20 mouse cellular contexts compared by ENCODE assay signal in the genomic region with DNA sequence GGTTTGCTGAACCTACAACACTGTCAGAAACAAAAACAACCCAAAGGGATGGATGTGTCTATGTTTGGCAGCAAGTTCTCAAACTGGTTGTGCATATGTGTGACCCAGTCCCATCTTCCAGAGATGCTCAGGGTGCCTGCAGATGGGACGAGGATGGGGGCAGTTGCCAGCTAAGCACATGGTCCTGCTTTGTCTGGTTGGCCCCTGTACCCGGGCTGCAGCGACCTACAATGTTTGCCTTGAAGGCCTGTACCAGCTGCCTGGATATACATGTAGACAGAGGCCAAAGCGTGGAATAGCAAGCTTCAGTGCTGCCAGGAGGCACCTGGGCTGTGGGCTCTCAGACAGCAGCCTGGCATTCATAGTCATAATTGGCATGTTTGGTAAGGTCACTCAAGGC. TPM values are rescaled to one million over a fixed set of nuclear protein-coding genes. Genes with fewer than 3 reads are reported as not detected.
"Had no signal": no experiment of that assay in that cellular context is flagged by ENCODE, and none has a peak within 500 bp of the region (broad histone marks: within the 10 kb centered on the region; RNA-seq: fewer than 3 reads in every experiment).

No protein-coding gene starts in this region.

- H3K9me3 ChIP-seq: midbrain, embryonic 10.5 days; midbrain, embryonic 13.5 days; neural tube, embryonic 13.5 days; neural tube, embryonic 15.5 days had no signal

- H3K9ac ChIP-seq: lung, embryonic 14.5 days; midbrain, embryonic 13.5 days; neural tube, embryonic 13.5 days; neural tube, embryonic 15.5 days had no signal

- H3K27me3 ChIP-seq: midbrain, embryonic 13.5 days; neural tube, embryonic 13.5 days; neural tube, embryonic 15.5 days had no signal

- H3K27ac ChIP-seq: midbrain, embryonic 10.5 days; midbrain, embryonic 13.5 days; neural tube, embryonic 13.5 days; neural tube, embryonic 15.5 days had no signal

- H3K4me3 ChIP-seq: midbrain, embryonic 10.5 days; midbrain, embryonic 13.5 days; myocyte; neural tube, embryonic 13.5 days; neural tube, embryonic 15.5 days had no signal

- H3K4me2 ChIP-seq: lung, embryonic 14.5 days; midbrain, embryonic 13.5 days; neural tube, embryonic 13.5 days; neural tube, embryonic 15.5 days had no signal

- DNase-seq: lung, adult 18-20 months; lung, embryonic 14.5 days; lung, postnatal 10 days; lung, postnatal 4 days; retina, postnatal 1 day; right cerebral cortex, adult 18-20 months; right cerebral cortex, postnatal 25 days; right cerebral cortex, postnatal 4 days; spleen, adult 18-20 months; thymus, adult 18-20 months; thymus, postnatal 14 days; thymus, postnatal 36 days had no signal

- ATAC-seq: midbrain, embryonic 13.5 days; midbrain, embryonic 16.5 days had no signal

RNA-seq across cellular contexts. Expression of gene Wscd1, which starts 35.8 kb away (rescaled TPM):
- total RNA-seq: megakaryocyte, adult 5-6 weeks; megakaryocyte-erythroid progenitor cell, adult 5-6 weeks had no signal
